Mouse (Mus musculus) CD4-positive, CD25-positive, alpha-beta regulatory T cell (primary cell): Measurements from ENCODE around the gene Ifna14. TPM values are rescaled to one million over a fixed set of nuclear protein-coding genes. Genes with fewer than 3 reads are reported as not detected.

Source experiments
- polyA plus RNA-seq: library from polyadenylated mRNA; unstranded; fragments of 100-300 nt; shearing (Covaris generic); gene quantifications from one replicate; pipeline ENCODE4 v1.2.1, GENCODE M21; 2017

Ifna14 gene
- polyA plus RNA-seq = not detected

GRCm38 (mm10) chr4:88571698-88572097 lies at the start of gene Ifna14:
Gene Ifna14, minus strand, starts transcription at chr4:88571798.

DNA sequence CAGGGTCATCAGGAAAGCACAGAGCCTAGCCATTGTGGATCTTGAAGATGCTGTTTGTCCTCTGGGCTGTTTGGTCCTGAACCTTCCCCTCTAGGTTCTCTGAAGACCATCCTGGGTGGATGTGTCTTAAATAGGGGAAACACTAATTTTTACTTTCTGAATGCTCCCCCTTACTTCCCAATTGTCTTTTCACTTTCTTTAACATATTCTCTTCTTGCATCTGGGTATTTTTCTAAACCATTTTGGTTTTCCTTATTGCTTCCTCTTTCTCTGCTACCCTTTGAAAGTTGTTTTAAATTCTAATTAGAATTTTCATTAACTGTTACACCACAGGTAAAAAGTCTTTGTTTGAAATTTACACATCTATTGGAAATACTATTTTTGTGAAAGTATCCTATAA lies 31.7 kb upstream of the Ifna14 start, which contains the start of gene Ifna12:
Gene Ifna12, minus strand, starts transcription at position 101 of the 400 bp plus-strand sequence.

GRCm38 (mm10) chr4:88592285-88592684 lies 20.7 kb upstream of the Ifna14 start, which contains the start of gene Ifna9:
Gene Ifna9, minus strand, starts transcription at chr4:88592385.

GRCm38 (mm10) chr4:88558145-88558544 lies 13.5 kb downstream of the Ifna14 start, which contains the start of gene Ifna15:
Gene Ifna15, minus strand, starts transcription at chr4:88558245.

GRCm38 (mm10) chr4:88522674-88523073 lies 48.9 kb downstream of the Ifna14 start, which contains the start of gene Ifnb1:
Gene Ifnb1, minus strand, starts transcription at chr4:88522774.

Other genes starting within 250 kb of the Ifna14 start
- gene Hacd4, start 132.9 kb downstream of the Ifna14 start, polyA plus RNA-seq = 0.47 TPM
- not detected for gene Ifnb1, start 49.0 kb downstream of the Ifna14 start, polyA plus RNA-seq
- not detected for gene Ifna15, start 13.6 kb downstream of the Ifna14 start, polyA plus RNA-seq
- not detected for gene Ifna9, start 20.6 kb upstream of the Ifna14 start, polyA plus RNA-seq
- not detected for gene Ifna12, start 31.6 kb upstream of the Ifna14 start, polyA plus RNA-seq
- gene C87499, start 62.6 kb upstream of the Ifna14 start, polyA plus RNA-seq = not detected
- not detected for gene Ifna13, start 72.7 kb upstream of the Ifna14 start, polyA plus RNA-seq
- gene Ifna16, start 105.1 kb upstream of the Ifna14 start, polyA plus RNA-seq = not detected
- not detected for gene Ifna2, start 112.1 kb upstream of the Ifna14 start, polyA plus RNA-seq
- not detected for gene Ifnab, start 119.6 kb upstream of the Ifna14 start, polyA plus RNA-seq
- gene Gm26566, start 150.0 kb upstream of the Ifna14 start, polyA plus RNA-seq = 0.32 TPM
- gene Klhl9, start 150.7 kb upstream of the Ifna14 start, polyA plus RNA-seq = 26.9 TPM
- not detected for gene Gm13271, start 183.1 kb upstream of the Ifna14 start, polyA plus RNA-seq
- 0.97 TPM for gene Gm13283, start 188.3 kb upstream of the Ifna14 start, polyA plus RNA-seq
- 0.35 TPM for gene Gm13290, start 202.0 kb upstream of the Ifna14 start, polyA plus RNA-seq
- not detected for gene Gm13289, start 205.1 kb upstream of the Ifna14 start, polyA plus RNA-seq
- gene Gm13272, start 208.1 kb upstream of the Ifna14 start, polyA plus RNA-seq = not detected
- 0.68 TPM for gene Ifnz, start 210.3 kb upstream of the Ifna14 start, polyA plus RNA-seq
- not detected for gene Gm13276, start 213.9 kb upstream of the Ifna14 start, polyA plus RNA-seq
- gene Gm13277, start 216.8 kb upstream of the Ifna14 start, polyA plus RNA-seq = not detected
- not detected for gene Gm13278, start 219.8 kb upstream of the Ifna14 start, polyA plus RNA-seq
- not detected for gene Gm13275, start 222.7 kb upstream of the Ifna14 start, polyA plus RNA-seq
- not detected for gene Gm13279, start 225.6 kb upstream of the Ifna14 start, polyA plus RNA-seq
- 1.1 TPM for gene Gm13285, start 227.9 kb upstream of the Ifna14 start, polyA plus RNA-seq
- gene Gm13287, start 231.5 kb upstream of the Ifna14 start, polyA plus RNA-seq = not detected
- not detected for gene Gm13288, start 233.7 kb upstream of the Ifna14 start, polyA plus RNA-seq
- not detected for gene Ifna7, start 244.4 kb upstream of the Ifna14 start, polyA plus RNA-seq
- not detected for gene Ifna11, start 248.2 kb upstream of the Ifna14 start, polyA plus RNA-seq